Mouse (Mus musculus) CH12F3 (cell line): ENCODE results near the gene Atr.

Experiments
- in situ Hi-C: fragments of 300-500 bp; cut with MboI; formaldehyde crosslinking; loops from 2 replicates; pipeline ENCODE4 v1.14.3; 2020; ENCODE audit warnings: low sequenced_read_pairs

Gene Atr

DNA sequence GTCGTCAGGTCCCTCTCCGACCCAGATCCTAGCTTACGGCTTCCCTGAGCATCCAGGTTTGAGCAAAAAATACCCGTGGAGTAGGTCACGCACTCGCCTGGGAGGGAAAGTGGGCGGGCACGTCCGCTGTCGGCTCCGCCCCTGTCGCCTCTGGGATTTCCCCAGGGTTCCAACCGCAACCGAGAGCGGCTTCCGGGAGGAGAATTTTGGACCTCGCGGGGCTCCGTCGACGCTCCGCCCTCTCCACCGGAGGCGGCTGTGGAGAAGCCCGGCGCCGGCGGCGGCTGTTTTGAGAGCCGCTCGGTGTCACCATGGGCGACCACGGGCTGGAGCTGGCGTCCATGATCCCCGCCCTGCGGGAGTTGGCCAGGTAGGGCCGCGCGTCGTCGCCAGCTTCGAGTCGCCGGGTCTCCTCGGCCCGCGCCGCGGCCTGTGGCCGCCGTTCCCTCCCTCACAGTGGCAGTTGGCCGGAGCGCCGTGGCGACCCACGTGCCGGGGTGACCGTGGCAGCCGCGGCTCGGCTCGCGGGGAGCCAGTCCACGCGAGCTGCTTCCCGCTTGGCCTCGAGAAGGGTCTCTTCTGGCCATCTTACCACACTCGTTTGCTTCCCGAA, at the start of gene Atr:
Gene Atr, plus strand, starts transcription at position 184 of the 613 bp plus-strand sequence.
- in situ Hi-C loops, result loop anchor here (10.0 kb wide), 1 partner anchor 333 kb away; no protein-coding TSS in a partner anchor

DNA sequence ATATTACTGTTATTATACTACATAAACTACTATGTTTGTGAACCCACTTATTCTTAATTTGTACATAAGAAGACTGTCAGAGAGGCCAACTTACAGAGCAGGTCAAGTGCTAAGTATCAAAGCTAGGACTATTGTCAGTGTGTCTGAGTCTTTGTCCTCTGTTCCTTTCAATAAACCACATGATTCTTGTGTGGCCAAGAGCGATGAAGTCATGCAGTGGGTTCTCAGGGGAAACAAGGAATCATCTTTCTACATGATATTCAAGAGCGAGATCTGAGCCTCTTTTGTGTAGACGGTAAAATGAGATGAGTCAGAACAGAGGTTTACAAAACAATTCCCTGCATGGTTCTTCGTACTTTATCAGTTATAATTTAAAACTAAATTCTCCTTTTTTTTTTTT, 47.8 kb upstream of the Atr start:
- in situ Hi-C loops, result no loop called here

DNA sequence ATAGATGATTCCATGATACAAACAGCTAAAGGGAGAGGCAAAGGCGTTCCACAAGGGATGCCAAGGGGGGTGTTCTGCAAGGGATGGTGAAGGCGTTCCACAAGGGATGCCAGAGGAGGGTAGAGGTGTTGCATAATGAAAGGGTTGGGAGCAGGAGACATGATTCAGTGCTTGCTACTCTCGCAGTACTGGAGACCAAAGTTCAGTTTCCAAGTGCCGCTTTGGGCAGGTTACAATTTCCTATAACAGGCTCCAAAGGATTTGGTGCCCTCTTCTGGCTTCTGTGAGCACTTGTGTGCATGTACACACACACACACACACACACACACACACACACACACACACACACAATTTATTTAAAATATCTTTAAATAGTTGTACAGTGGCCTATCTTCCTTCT, 45.6 kb upstream of the Atr start:
- in situ Hi-C loops, result no loop called here

DNA sequence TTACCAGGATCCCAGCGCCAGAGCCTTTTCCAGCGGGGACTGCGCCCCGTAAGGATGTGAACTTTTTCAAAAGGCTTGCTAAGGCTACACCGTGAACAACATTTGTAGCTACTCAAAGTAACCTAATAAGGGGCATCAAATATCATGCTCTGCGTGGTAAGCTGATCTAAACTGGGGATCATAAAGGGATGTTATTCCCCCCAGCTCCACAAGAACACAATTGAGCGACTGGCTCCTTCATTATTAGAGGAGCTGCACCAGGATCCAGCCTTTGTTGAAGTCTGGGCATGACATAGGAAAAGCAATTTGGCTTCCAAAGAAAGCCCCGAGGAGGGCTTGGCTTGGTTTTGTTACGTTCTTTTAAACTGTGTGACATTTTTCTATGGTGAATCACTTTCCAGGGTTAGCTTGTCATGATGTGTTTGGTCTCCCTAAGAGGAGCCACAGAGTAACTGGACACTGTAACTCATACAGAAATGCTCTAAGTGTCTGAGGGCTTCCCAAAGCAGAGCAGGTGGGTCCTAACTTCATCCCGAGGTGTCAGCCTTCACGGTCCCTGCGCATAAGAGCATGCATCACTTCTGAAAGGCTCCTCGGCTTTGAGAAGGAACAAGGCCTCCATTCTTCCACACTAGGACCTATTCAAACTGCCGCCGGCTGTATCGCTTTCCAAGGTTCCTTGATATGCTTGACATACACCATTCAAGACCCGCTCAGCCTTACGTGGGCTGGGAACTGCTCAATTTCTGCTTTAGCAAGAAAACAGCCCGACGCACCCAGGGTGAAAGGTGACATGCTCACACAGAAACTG, 43.5 kb upstream of the Atr start:
- in situ Hi-C loops, result no loop called here

DNA sequence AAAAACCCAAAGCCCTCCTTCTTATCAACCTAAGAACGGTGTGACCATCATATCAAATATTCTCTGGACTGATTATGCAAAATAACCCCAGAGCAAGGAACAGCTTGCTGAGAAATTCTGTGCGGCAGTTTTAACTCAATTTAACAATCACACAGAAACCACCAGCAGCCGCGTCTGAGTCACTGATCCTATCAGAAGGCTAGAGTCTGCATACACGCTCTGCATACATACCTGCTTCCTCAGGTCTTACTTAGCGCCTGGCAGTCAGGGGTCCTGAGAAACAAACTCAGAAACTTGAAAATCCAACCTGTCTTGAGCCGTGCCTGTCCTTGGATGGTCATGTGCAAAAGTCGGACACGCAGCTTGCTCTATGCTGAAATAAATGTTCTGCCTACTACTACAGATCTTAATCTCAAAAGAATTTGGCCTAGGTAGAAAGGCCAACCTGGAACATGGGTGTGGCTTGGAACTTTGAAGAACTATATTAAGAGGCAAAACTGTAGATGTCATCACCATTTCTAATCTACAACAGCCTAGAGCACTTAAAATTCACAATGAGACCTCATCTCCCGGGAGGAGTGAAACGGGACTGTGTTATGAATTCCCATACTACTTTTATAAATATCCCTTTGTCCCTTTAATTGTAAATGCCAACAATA, 42.3 kb upstream of the Atr start:
- in situ Hi-C loops, result no loop called here

DNA sequence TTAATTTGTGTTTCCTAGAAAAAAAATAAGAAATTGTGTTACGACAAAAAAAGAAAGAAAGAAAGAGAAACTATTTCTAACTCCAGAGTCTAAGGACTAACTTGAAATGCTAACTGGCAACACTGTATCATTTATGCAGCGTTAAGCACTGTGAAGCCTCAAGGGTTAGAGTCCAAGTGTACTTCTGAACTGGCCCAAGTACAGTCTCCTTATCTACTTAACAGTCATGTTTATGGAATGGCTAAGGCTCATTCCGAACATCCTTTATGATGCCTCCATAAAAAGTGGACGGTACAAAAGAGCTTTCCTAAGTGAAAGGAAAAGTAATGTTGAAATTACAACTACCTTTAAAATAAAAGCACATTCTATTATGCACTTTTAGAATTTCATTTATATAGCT, 41.7 kb upstream of the Atr start:
- in situ Hi-C loops, result no loop called here

DNA sequence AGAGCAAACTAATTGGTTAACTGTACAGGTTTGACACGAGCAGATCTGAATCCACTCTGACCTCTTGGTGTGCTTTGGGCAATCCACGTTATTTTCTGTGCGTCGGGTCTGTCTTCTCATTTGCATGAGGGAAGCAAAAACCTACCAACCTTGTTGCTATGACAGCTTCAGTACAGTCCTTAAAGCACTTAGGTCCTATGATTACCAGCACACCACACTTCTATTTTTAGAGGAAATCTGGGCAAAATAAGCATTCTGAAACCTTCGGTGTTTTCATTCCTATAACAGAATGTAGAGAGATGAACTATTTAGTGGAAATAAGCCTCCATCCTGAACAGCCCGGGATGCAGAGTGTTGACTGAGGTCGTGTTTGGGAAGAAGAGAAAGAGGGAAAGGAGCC, 34.9 kb upstream of the Atr start:
- in situ Hi-C loops, result no loop called here

DNA sequence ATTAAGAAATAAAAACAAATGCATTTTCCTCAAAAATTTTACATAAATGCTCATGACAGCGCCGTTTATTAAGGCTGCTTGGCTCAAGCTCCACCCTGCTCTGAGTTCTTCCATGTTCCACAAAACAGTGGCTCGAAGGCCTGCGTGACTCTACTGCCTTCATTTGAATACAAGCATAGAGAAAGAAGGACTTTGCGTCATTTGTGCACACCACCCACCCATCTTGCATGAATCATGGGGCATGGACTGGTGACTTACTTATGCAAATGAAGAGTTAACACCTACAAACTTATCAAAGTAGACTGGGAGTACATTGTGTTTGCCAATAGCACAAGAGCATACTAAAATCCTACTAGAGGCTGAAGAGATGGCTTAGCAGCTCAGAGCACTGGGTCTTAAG, 29.8 kb upstream of the Atr start:
- in situ Hi-C loops, result no loop called here

DNA sequence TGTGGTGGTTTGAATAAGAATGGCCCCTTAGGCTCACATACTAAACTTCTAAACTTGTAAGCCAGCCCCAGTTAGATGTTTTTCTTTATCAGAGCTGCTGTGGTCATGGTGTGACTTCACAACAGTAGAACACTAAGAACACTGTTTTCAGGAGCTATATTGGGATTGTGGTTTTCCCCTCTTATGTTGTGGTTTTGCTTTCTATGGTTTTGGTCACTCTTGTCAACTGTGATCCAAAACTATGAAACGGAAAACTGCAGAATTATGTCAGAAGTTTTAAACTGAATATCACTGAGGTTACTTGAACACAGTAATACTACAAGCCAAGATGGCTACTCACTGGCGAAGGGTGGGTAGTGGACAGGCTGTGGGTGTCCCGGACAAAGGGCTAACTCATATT, 24.6 kb upstream of the Atr start:
- in situ Hi-C loops, result no loop called here

DNA sequence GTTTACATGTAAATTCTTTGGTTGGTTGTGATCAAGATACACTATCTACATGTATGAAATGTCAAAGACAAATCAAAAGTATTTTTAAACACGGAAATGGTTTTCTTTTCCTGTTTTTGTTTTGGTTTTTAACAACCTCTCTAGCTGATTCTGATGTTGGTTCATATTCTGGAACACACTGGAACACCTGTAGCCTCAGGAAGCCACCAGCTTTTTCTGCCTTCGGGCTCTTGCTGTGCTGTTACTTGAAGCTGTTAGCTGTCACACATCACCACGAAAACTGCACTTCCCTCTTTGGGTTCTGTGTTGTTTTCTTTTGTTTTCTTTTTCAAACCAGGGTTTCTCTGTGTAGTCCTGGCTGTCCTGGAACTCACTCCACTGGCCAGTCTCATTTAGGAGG, 22.6 kb upstream of the Atr start:
- in situ Hi-C loops, result no loop called here

DNA sequence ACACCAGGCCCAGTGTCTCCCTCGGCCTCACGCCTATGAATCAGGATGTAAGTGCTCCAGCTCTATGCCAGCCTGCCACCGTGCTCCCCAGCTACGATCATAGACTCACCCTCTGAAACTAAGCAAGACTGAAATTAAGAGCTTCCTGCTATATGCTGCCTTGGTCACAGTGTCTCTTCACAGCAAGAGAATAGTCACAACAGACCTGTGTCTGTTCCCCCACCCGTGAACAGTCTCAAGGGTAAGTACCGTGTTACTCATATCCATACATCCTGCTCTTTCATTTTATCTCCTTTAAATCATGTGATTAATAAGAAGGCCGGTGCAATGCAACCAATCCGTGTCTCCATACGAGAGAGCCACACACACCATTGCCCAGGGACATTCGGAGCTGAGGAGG, 21.7 kb upstream of the Atr start:
- in situ Hi-C loops, result no loop called here

DNA sequence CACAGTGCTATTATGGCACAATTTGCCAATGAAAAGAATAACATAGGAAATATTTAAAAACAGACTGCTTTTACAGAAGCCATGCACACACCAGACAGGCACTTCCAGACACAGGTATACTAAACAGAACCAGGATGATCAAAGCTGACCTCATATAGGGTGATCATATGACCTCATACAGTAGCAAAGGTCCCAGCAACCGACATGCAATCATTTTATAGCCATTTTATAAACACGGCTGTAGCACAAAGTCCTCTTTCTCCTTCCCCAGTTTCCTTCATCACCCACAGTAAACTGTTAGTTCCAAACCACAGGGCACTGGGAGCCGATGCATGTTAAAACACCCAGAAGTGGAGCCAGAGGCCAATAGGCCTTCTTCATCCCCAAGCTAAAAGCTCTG, 18.0 kb upstream of the Atr start:
- in situ Hi-C loops, result no loop called here

DNA sequence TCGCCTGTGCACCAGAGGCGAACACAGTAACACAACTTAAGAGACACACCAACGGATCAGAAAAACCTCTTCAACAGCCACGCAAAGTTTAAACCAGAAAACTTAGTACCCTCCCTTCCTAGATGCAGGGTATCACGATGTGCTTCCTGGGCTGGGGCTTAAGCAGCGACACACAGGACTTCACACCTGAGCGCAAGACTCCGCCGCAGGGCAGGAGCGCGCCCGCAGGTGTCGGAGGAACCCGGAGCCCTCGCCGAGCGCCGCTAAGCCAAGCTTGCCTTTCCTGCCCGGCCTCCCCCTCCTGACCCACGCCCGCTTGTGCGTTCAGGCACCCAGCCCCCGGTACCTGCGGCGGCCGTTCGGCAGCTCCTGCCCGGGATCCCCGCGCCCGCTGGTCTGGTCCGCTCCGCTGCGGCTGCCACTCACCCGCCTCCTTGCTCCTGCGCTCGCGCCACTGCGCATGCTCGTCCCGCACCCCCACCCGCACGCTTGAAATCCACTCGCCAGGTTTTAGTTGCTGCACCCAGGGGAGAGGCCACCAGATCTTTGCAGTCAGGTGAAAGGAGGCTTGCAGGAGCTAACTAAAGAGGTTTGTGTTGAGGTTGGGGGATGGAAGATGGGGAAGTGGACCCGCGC, 12.5 kb upstream of the Atr start, which contains the start of gene Pls1:
Gene Pls1, minus strand, starts transcription at position 487 of the 636 bp plus-strand sequence.
- in situ Hi-C loops, result no loop called here

DNA sequence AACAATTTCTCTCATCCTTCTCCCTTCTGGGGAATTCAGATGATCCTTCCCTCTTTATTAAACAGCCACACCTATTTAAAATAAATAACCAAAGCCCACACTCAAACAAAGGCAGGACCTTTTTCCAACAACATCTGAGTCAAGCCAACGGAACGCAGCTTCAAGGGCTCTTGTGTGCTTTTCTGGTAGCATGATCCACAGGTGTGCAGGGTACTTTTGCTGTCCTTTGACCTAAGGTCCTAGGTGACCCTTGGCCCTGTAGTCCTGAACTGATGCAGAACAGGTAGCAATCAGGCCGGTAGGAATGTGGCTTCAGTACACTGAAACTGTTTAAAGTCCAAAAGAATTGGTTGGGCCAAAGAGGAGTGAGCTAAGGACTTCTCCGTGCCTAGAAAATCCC, 11.7 kb upstream of the Atr start:
- in situ Hi-C loops, result no loop called here

DNA sequence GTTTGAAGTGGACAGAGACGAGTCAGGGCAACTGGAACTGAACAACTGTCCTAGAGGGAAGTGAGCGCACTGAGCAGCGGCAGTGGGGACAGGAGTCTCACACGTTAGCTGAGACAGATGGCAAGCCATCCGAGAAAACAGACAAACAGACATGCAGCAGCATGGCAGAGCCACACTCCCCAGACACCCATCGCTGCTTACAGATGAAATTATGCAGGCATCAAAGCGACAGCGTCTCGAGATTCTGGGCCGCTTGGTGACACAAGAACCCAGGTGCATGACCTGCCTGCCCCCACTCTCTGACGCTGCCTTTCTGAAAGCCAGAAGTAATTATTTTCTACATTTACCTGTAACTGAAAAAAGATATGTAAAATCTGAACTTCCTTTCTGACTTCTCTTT, 5.7 kb upstream of the Atr start:
- in situ Hi-C loops, result loop anchor here (10.0 kb wide), 1 partner anchor 327 kb away; no protein-coding TSS in a partner anchor

DNA sequence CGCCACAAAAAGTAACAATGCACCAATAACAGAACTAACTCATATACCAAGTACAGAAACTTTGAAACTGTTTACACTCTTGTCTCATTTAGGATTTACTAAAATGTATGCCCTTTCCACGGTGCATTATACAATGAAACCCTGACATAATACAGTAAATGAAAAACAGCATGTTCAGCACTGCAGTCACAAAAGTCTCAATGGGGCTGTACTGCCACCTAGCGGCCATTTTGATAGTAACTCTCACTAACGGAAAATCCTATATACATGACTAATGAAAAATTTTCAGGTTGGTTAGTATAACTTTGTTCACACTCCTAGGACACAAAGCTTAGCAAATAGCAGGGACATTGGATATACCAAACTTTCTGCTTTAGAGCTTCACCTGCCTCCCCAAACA, 4.5 kb upstream of the Atr start:
- in situ Hi-C loops, result loop anchor here (10.0 kb wide), 1 partner anchor 328 kb away; no protein-coding TSS in a partner anchor

DNA sequence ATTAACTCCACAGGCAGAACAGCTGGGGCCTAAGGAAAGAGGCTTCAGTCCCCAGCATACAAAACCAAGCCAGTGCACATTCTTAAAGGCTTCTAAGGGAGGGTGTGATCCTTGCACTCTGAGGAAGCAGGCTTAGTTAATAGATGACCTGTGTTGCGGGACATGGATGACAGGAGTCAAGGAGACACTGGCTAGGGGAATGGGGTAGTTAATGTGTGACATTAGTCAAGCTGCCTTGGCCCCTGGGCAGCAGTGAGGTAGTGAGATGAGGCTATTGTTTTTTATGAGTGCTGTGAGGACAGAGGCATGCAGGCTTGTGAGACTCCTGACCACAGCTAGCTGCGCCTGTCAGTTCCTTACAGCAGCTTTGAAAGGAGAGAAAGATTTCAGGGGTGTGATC, 2.5 kb upstream of the Atr start:
- in situ Hi-C loops, result loop anchor here (10.0 kb wide), 1 partner anchor 330 kb away; no protein-coding TSS in a partner anchor

DNA sequence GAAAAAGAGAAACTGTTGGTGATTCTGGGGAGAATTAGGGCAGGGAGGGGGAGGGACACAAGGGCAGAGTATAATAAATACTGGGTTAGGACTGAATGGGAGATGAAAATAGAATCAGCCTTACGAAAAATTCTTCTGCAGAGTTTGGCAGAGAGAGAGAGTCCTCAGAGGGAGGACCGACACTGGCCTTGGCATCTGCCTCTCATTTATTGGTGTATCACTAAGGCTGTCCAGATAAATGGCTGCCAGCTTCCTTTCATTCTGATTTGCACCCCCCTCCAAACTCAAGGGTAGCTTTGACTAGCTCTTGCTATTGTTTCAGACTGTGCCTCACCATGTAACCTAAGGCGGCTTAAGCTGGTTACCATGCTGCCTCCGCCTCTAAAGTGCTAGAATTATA, 1.4 kb upstream of the Atr start:
- in situ Hi-C loops, result loop anchor here (10.0 kb wide), 1 partner anchor 331 kb away; no protein-coding TSS in a partner anchor

DNA sequence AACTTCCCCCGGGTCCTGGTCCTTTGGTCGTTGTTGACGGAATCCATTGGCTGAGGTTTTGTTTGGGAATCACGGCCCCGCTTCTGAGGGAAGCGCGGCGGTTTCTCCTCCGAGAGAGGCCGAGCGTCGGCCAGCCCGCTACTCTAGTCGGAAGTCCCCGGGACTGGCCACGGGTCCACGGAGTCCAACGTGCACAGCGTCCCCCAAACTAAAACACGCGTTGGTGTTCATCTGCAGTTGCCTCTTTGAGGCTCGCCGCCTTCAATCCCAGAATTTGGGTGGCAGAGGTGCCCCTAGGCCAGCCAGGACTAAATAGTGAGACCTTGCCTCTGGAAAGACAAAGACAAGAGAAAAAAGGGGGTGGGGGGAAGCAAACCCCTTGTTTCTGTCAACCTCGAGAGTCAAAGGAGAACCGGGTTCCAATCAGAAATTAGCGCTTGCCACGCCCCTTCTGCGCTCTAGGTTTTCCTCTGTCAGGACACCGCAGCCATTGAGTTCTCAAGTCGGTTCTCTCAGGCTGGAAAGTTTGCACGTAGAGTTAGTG, 702 bp downstream of the Atr start:
- in situ Hi-C loops, result loop anchor here (10.0 kb wide), 1 partner anchor 333 kb away; no protein-coding TSS in a partner anchor

DNA sequence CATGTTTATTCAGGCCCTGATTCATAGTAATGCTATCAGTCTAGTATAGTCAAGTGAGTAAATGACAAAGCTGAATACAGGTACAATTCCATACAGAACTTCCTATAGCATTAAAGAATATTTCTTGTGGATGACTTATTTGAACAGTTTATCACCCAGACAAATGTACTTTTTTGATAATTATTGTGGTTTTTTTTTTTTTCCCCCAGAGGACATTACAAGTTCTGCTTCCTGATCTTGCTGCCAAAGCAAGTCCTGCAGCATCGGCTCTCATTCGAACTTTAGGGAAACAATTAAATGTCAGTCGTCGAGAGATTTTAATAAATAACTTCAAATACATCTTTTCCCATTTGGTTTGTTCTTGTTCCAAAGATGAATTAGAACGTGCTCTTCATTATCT, 20.8 kb downstream of the Atr start:
- in situ Hi-C loops, result no loop called here

DNA sequence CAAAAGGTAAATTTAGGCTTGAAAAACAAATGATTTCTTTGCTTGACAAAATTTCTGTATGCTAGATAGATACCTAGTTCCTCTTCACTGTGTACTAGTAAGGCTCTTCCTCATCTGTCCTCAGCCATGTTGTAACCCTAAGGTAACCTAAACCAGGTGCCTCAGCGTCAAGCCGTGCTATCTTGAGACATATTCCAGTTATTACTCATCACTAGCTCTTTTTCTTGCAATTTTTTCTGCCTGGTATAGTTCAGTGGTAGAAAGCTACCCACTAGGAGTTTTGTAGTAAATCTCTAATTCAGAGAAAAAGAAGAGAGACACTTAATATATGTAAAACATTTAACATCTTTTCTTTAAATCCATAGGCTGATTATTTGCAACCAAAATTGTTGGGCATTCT, 25.4 kb downstream of the Atr start:
- in situ Hi-C loops, result no loop called here
